Mouse (Mus musculus): ENCODE results near the gene Gnl3l.

Gnl3l gene

GRCm38 (mm10) chrX:150956522-150957300 lies 60.4 kb downstream of the Gnl3l start:
- peak; percentile 6 to 18 for DNase-seq

DNA sequence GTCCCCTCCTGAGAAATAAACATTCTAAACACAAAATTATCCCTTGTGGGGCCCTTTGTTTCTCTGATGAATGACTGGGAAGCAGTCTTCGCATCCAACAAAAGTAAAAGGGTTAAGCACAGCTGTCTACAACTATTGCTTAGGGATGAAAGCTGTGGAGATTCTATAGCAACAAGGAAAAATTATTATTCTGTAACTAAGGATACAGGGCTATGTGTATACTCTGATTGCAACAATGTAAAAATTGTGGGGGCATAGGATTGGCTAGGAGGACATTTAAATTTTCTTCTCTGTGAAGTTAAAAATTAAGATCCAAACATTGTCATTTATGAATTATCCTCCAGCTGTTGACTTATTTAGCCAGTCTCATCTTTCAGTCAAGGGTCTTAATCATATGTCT lies 61.1 kb downstream of the Gnl3l start:
- no peak for DNase-seq

GRCm38 (mm10) chrX:150955441-150955840 lies 61.7 kb downstream of the Gnl3l start:
- no peak for DNase-seq

DNA sequence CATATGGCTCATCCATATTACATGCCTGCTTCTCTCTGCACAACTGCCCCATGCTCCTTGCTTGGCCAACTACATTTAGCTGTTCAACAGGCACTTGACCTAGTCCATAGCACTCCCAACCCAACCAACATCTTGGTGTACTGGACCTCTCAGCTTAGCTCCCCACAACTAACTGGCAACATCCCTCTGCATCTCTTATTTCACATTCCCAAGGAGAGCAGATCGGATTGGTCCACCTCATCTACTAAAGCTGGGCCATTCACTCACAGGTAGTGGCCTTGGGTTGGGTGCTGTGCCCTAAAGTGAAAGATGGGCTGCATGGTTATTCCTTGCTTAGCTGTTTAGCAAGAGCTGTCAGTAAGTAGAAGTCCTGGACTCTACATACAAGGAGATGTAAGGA lies 62.4 kb downstream of the Gnl3l start:
- no peak for DNase-seq

Measured in cerebellum, postnatal 36 days (tissue).